In the genomic region with DNA sequence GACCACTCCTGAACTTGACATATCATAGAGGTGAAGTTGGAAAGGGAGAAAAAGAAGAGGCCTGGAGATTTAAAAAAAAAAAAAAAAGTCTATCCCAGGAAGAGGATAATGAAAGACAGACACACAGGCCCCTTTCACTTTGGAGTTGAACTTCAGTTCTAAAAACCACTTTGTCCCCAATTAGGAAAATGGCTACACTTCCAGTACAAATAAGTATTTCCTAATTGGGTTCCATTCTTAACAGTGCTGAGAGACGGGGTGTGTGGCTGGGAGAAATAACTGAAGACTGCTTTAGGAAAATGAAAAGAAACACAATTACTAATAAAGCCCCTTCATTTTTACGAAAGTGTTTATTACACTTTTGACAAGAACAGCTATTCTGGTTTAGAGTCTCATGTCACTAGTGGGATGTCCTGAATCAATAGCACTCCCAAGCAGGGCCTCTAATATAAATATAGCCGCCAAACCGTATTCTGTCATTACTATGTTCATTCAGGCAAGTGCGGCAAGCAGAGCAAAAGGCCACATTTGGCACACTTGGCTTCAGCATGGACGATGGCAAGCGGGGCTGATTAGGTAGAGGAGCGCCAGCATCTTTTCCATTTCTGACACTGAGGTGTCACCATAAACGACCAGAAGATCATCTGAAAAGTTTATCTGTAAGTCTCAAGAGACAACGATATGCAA, we compare ENCODE assay signal across 22 mouse cellular contexts.
"Had no signal": no experiment of that assay in that cellular context is flagged by ENCODE, and none has a peak within 500 bp of the region (broad histone marks: within the 10 kb centered on the region; RNA-seq: fewer than 3 reads in every experiment).

No protein-coding gene starts in this region.

- H3K4me3 ChIP-seq: heart, adult 2 months; heart, embryonic 13.5 days; heart, embryonic 15.5 days; hindbrain, embryonic 10.5 days; hindbrain, embryonic 12.5 days; limb, embryonic 13.5 days; limb, embryonic 15.5 days; liver, embryonic 12.5 days had no signal

- H3K27ac ChIP-seq: heart, adult 2 months; heart, embryonic 13.5 days; heart, embryonic 15.5 days; hindbrain, embryonic 10.5 days; hindbrain, embryonic 12.5 days; hindbrain, embryonic 14.5 days; limb, embryonic 13.5 days; limb, embryonic 15.5 days; liver, embryonic 12.5 days; liver, embryonic 14.5 days had no signal

- DNase-seq: gastrocnemius, postnatal 14 days; gastrocnemius, postnatal 36 days; heart, adult 11 months; heart, adult 2 months; heart, postnatal 14 days; heart, postnatal 36 days; kidney, adult 18-20 months; kidney, adult 8-10 months; kidney, postnatal 10 days; kidney, postnatal 36 days; layer of hippocampus, adult 9-11 months; layer of hippocampus, postnatal 36 days; left cerebral cortex, postnatal 4 days had no signal
